Mouse (Mus musculus): ENCODE results near the gene Golph3l. TPM values are rescaled to one million over a fixed set of nuclear protein-coding genes. Genes with fewer than 3 reads are reported as not detected.
A peak's percentile ranks its signal among the peaks of the same experiment; 100 is the strongest.

The Golph3l gene
- polyA plus RNA-seq, 1 experiment = 27.6 TPM

- H3K4me3 ChIP-seq (ENCODE audit: insufficient read depth, low read length) = no peak overlapping the region
- no peak overlapping the region for H3K27ac ChIP-seq (ENCODE audit: insufficient read depth, low read length)
- H3K4me1 ChIP-seq (ENCODE audit: control insufficient read depth, insufficient read depth, low read length) = no peaks in the 10 kb centered on the region
- TF ChIP-seq POLR2A (IDR thresholded peaks at IDR 0.05; ENCODE audit: low read depth, low read length) (no peak), CTCF (IDR thresholded peaks at IDR 0.05; ENCODE audit: borderline replicate concordance, insufficient read depth, low read length) (no peak)
Observed at GRCm38 (mm10) chr3:95636072-95636471, 47.3 kb downstream of the Golph3l start.

GRCm38 (mm10) chr3:95639694-95640093, 51.0 kb downstream of the Golph3l start:
- Histone ChIP-seq H3K4me1 (ENCODE audit: control insufficient read depth, insufficient read depth, low read length) (no peaks in the 10 kb centered on the region), H3K4me3 (ENCODE audit: insufficient read depth, low read length) (no peak overlapping the region), H3K27ac (ENCODE audit: insufficient read depth, low read length) (no peak overlapping the region)
- TF ChIP-seq POLR2A (IDR thresholded peaks at IDR 0.05; ENCODE audit: low read depth, low read length) (no peak), CTCF (IDR thresholded peaks at IDR 0.05; ENCODE audit: borderline replicate concordance, insufficient read depth, low read length) (no peak)

- TF ChIP-seq POLR2A (IDR thresholded peaks at IDR 0.05; ENCODE audit: low read depth, low read length) = no peak
- no peak for TF ChIP-seq CTCF (IDR thresholded peaks at IDR 0.05; ENCODE audit: borderline replicate concordance, insufficient read depth, low read length)
- no peak overlapping the region for H3K4me3 ChIP-seq (ENCODE audit: insufficient read depth, low read length)
- H3K4me1 ChIP-seq (ENCODE audit: control insufficient read depth, insufficient read depth, low read length) = no peaks in the 10 kb centered on the region
- H3K27ac ChIP-seq (ENCODE audit: insufficient read depth, low read length) = no peak overlapping the region
Observed at GRCm38 (mm10) chr3:95643097-95643496, 54.4 kb downstream of the Golph3l start.

GRCm38 (mm10) chr3:95645313-95646235, 56.8 kb downstream of the Golph3l start:
- no peaks in the 10 kb centered on the region for H3K4me1 ChIP-seq (ENCODE audit: control insufficient read depth, insufficient read depth, low read length)
- TF ChIP-seq CTCF (IDR thresholded peaks at IDR 0.05; ENCODE audit: borderline replicate concordance, insufficient read depth, low read length) (no peak), POLR2A (IDR thresholded peaks at IDR 0.05; ENCODE audit: low read depth, low read length) (no peak)
- H3K4me3 ChIP-seq (ENCODE audit: insufficient read depth, low read length) = no peak overlapping the region
- H3K27ac ChIP-seq (ENCODE audit: insufficient read depth, low read length) = no peak overlapping the region

GRCm38 (mm10) chr3:95648016-95648415, 59.3 kb downstream of the Golph3l start:
- H3K4me3 ChIP-seq (ENCODE audit: insufficient read depth, low read length) = no peak overlapping the region
- peaks cover 10% of the 10 kb centered on the region for H3K4me1 ChIP-seq (ENCODE audit: control insufficient read depth, insufficient read depth, low read length)
- H3K27ac ChIP-seq (ENCODE audit: insufficient read depth, low read length) = no peak overlapping the region
- no peak for TF ChIP-seq CTCF (IDR thresholded peaks at IDR 0.05; ENCODE audit: borderline replicate concordance, insufficient read depth, low read length)
- TF ChIP-seq POLR2A (IDR thresholded peaks at IDR 0.05; ENCODE audit: low read depth, low read length) = no peak

- Histone ChIP-seq H3K4me3 (ENCODE audit: insufficient read depth, low read length) (no peak overlapping the region), H3K4me1 (ENCODE audit: control insufficient read depth, insufficient read depth, low read length) (peaks cover 10% of the 10 kb centered on the region), H3K27ac (ENCODE audit: insufficient read depth, low read length) (peak overlapping the region; percentile 97)
- peak; percentile 40; the same call in 1 of the 2 replicates for TF ChIP-seq POLR2A (IDR thresholded peaks at IDR 0.05; ENCODE audit: low read depth, low read length)
- TF ChIP-seq CTCF (IDR thresholded peaks at IDR 0.05; ENCODE audit: borderline replicate concordance, insufficient read depth, low read length) = no peak
Observed at GRCm38 (mm10) chr3:95650276-95651032, 61.7 kb downstream of the Golph3l start.

GRCm38 (mm10) chr3:95651033-95651373, 62.3 kb downstream of the Golph3l start:
- Histone ChIP-seq H3K4me1 (ENCODE audit: control insufficient read depth, insufficient read depth, low read length) (peaks cover 10% of the 10 kb centered on the region), H3K27ac (ENCODE audit: insufficient read depth, low read length) (peak overlapping the region; percentile 97), H3K4me3 (ENCODE audit: insufficient read depth, low read length) (no peak overlapping the region)
- TF ChIP-seq CTCF (IDR thresholded peaks at IDR 0.05; ENCODE audit: borderline replicate concordance, insufficient read depth, low read length) = no peak
- no peak for TF ChIP-seq POLR2A (IDR thresholded peaks at IDR 0.05; ENCODE audit: low read depth, low read length)

GRCm38 (mm10) chr3:95651391-95652203, 62.9 kb downstream of the Golph3l start:
- Histone ChIP-seq H3K4me3 (ENCODE audit: insufficient read depth, low read length) (no peak overlapping the region), H3K27ac (ENCODE audit: insufficient read depth, low read length) (peak overlapping the region; percentile 97), H3K4me1 (ENCODE audit: control insufficient read depth, insufficient read depth, low read length) (peaks cover 10% of the 10 kb centered on the region)
- TF ChIP-seq POLR2A (IDR thresholded peaks at IDR 0.05; ENCODE audit: low read depth, low read length) (no peak), CTCF (IDR thresholded peaks at IDR 0.05; ENCODE audit: borderline replicate concordance, insufficient read depth, low read length) (no peak)

- no peak for TF ChIP-seq POLR2A (IDR thresholded peaks at IDR 0.05; ENCODE audit: low read depth, low read length)
- no peak for TF ChIP-seq CTCF (IDR thresholded peaks at IDR 0.05; ENCODE audit: borderline replicate concordance, insufficient read depth, low read length)
- H3K4me1 ChIP-seq (ENCODE audit: control insufficient read depth, insufficient read depth, low read length) = peaks cover 10% of the 10 kb centered on the region
- no peak overlapping the region for H3K4me3 ChIP-seq (ENCODE audit: insufficient read depth, low read length)
- no peak overlapping the region for H3K27ac ChIP-seq (ENCODE audit: insufficient read depth, low read length)
Observed at GRCm38 (mm10) chr3:95652204-95652811, 63.6 kb downstream of the Golph3l start.
